Mouse (Mus musculus) bone marrow, adult 2 months (tissue): ENCODE measurements around the gene Efna2.

Experiments used
- CTCF ChIP-seq: fragments of 200-500 bp; IDR thresholded peaks from 2 replicates; pipeline ENCODE4 v1.5.1; 2011; ENCODE audit warnings: low read length, control low read depth; ENCODE audit not compliant: control insufficient read depth, insufficient read depth
- POLR2A ChIP-seq: fragments of 200-500 bp; IDR thresholded peaks from 2 replicates; pipeline ENCODE4 v1.6.1; 2011; ENCODE audit warnings: low read depth, mild to moderate bottlenecking, control low read depth, low read length, borderline replicate concordance; ENCODE audit not compliant: control insufficient read depth

GRCm38 (mm10) chr10:80142530-80142925 is 36.8 kb upstream of the Efna2 start:
- TF ChIP-seq POLR2A (no peak), CTCF (no peak)
